Mouse (Mus musculus): ENCODE data around the gene Fam228b. TPM values are rescaled to one million over a fixed set of nuclear protein-coding genes. Genes with fewer than 3 reads are reported as not detected.

Fam228b gene
- polyA plus RNA-seq, 1 experiment, result 8.5 TPM

DNA sequence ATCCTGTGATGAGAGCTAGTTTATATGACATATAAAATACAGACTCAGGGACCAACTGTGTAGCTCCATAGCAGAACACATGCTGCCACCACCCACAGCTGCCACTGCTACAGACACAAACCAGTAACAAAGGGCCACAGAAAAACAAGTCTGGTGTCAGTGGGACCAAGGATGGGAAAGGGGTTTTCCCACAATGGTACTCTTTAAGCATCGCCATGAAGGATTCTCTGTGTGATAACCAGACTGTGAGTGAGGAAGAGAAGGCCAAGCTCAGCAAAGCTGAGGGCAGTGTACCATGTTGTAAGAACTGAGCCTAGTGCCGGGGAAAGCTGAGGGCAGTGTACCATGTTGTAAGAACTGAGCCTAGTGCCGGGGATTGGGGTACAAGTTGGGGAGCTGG lies 77.9 kb downstream of the Fam228b start:
- no peak for DNase-seq (ENCODE audit: extremely low spot score in 1 of 2, low spot score in 1 of 2)

Other genes with a start within 250 kb of the Fam228b start
- 40.2 and 47.4 TPM in 2 replicates for gene Itsn2, start 176.6 kb downstream of the Fam228b start, polyA plus RNA-seq (2012; rRNA removed)
- gene Gm3625, start 176.3 kb downstream of the Fam228b start, polyA plus RNA-seq (2012; rRNA removed), result not detected in 2 replicates
- gene Fam228a, start 30.8 kb downstream of the Fam228b start, polyA plus RNA-seq (2012; rRNA removed), result 3.9 and 5.1 TPM in 2 replicates
- gene Pfn4, start 245 bp downstream of the Fam228b start, polyA plus RNA-seq (2012; rRNA removed), result 12.0 and 14.4 TPM in 2 replicates
- gene Sf3b6, start 48.3 kb upstream of the Fam228b start, polyA plus RNA-seq (2012; rRNA removed), result 94.2 and 94.4 TPM in 2 replicates
- 97.3 and 112 TPM in 2 replicates for gene Fkbp1b, start 72.3 kb upstream of the Fam228b start, polyA plus RNA-seq (2012; rRNA removed)
- gene Wdcp, start 74.0 kb upstream of the Fam228b start, polyA plus RNA-seq (2012; rRNA removed), result 9.5 and 10.8 TPM in 2 replicates
- gene Mfsd2b, start 105.1 kb upstream of the Fam228b start, polyA plus RNA-seq (2012; rRNA removed), result 2.4 and 2.6 TPM in 2 replicates
- 21.6 and 26.3 TPM in 2 replicates for gene Ubxn2a, start 138.4 kb upstream of the Fam228b start, polyA plus RNA-seq (2012; rRNA removed)
- gene Atad2b, start 148.1 kb upstream of the Fam228b start, polyA plus RNA-seq (2012; rRNA removed), result 11.2 and 12.1 TPM in 2 replicates

Data from frontal cortex, adult 2 months (tissue).